Mouse (Mus musculus): ENCODE measurements around the gene Map4k3.

DNA sequence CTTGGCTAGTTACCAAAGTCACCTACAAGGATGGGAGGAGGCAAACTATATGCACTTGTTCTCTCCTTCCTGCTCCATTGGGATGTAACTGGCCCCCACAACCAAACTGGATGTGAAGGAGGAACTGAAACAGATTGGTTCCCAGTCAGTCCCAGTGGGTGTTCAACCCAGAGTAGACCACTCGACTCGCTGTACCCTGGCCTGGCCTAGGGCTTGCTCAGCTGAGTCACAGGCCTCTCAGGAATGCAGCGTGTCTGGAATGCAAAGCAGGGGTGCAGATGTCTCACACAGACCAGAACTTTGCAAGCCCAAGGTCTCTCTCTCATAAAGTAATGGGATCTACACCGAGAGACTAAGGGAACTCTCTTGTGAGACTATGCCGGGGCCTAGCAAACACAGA lies 27.8 kb upstream of the Map4k3 start:
- TF ChIP-seq MXI1 (IDR thresholded peaks at IDR 0.05; ENCODE audit: low read depth, low read length) (no peak), GATA1 (IDR thresholded peaks at IDR 0.05; ENCODE audit: low read depth, low read length) (no peak), GABPA (IDR thresholded peaks at IDR 0.05; ENCODE audit: low read depth, low read length) (no peak), ZC3H11A (IDR thresholded peaks at IDR 0.05; ENCODE audit: low read depth, low read length) (no peak), KAT2A (conservative IDR thresholded peaks at IDR 0.05; ENCODE audit: low read depth, low read length) (no peak), ELF1 (IDR thresholded peaks at IDR 0.05; ENCODE audit: low read depth, low read length) (no peak), UBTF (IDR thresholded peaks at IDR 0.05; ENCODE audit: borderline replicate concordance, insufficient read depth, low read depth, low read length) (no peak), CTCF (IDR thresholded peaks at IDR 0.05 in 2 of 3, conservative IDR thresholded peaks at IDR 0.05 in 1 of 3; ENCODE audit: control insufficient read depth in 1 of 3, insufficient read depth in 1 of 3, low read depth in 2 of 3, low read length in 3 of 3, poor library complexity in 1 of 3, severe bottlenecking in 1 of 3) (no peak), POLR2A (IDR thresholded peaks at IDR 0.05; ENCODE audit: control insufficient read depth in 1 of 2, insufficient read depth in 1 of 2, low read depth in 1 of 2, low read length in 2 of 2, poor library complexity in 1 of 2) (no peak), TAL1 (IDR thresholded peaks at IDR 0.05; ENCODE audit: low read length) (no peak), ETS1 (IDR thresholded peaks at IDR 0.05; ENCODE audit: low read depth, low read length) (no peak)
